Mouse (Mus musculus) liver, embryonic 14.5 days (tissue): ENCODE data around the gene Dazap2.

ENCODE experiments used
- CTCF ChIP-seq: IDR thresholded peaks from 2 replicates; pipeline ENCODE4 v1.5.1; 2016; ENCODE audit warnings: antibody characterized with exemption, low read depth, control low read depth
- EP300 ChIP-seq: IDR thresholded peaks from 2 replicates; pipeline ENCODE4 v1.6.1; 2016; ENCODE audit warnings: antibody characterized with exemption, low read depth

GRCm38 (mm10) chr15:100642451-100642850 lies 27.3 kb downstream of the Dazap2 start:
- TF ChIP-seq CTCF (no peak), EP300 (no peak)
